Mouse (Mus musculus): ENCODE measurements around the gene Col25a1.
A peak's percentile ranks its signal among the peaks of the same experiment; 100 is the strongest.

Gene Col25a1

GRCm38 (mm10) chr3:130329833-130330555 lies 198.7 kb downstream of the Col25a1 start:
- no peak for DNase-seq

GRCm38 (mm10) chr3:130330556-130330950 lies 199.3 kb downstream of the Col25a1 start:
- no peak for DNase-seq

DNA sequence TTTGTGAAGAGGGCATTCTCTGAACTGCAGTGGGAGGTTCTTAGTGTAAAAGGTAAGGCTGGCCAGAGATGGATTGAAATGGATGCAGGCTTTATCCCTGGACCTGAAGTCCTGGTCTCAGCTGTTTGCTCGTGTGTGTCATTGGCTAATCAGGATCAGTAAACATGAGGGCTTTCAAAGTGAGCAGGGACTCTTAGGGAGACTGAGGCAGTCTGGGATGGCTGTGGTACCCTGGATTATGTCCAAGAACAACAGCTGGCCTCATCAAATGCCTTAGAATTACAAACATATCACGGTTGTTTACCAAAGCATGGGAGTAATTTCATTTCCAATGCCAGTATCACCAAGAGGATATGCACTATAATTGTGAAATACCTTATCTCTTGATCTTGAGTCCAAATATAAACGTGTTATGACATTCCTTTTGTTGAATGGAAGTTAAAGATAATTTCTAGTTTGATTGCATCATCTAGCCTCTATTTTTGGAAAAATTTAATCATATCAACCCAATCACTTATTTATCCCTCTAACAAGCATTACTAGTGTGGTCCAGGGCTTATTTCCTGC lies 201.1 kb downstream of the Col25a1 start:
- DNase-seq = no peak

- DNase-seq = peak; percentile 21
Observed at GRCm38 (mm10) chr3:130337857-130338256, 206.6 kb downstream of the Col25a1 start.

- DNase-seq = no peak
Observed at GRCm38 (mm10) chr3:130338371-130338770, 207.1 kb downstream of the Col25a1 start.

DNA sequence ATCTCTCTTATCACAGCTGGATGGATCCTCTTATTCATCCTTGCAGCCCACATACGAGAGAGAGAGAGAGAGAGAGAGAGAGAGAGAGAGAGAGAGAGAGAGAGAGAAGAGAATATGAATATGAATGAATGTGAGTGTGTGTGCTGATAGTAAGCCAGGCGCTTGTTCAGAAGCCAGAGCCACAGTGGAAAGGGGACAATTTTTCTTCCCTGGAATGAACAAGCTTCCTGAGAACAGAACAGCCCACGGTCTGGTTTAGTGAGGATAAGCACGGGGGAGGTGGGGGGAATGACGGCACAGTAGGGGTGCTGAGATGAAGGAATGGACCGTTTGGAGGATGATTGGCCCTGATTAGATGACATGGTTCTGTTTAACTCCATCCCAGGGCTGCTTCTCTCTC lies 218.9 kb downstream of the Col25a1 start:
- no peak for DNase-seq

DNA sequence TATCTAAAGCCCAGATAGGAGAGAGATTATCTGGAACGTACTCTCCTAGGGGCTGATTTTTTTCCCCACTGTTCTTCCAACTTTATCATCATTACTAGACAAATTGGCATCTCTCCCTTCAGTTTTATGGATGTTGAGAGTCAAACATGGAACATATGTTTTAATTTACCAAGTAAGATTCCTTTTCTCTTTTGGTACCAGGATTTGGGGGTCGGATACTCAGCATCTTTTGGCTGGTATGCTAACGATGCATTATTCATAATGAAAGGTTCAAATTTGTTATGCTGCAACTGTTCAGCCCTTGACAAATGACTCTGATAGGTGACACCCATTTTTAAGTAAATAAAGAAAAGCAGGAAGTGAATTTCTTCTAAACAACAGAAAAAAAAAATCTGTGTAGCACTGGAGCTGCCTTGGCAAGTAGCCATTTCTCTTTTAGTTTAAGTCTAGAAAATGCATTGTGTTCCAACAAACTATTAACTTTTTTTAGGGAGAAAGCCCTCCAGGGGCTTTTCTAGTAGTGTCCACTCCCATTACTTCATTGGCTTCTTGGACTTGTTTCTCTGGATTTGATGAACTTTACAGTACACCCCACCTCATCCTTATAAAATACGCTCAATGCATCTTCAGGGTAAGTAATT lies 223.2 kb downstream of the Col25a1 start:
- DNase-seq = no peak

GRCm38 (mm10) chr3:130356575-130357173 lies 225.4 kb downstream of the Col25a1 start:
- no peak for DNase-seq

- DNase-seq = no peak
Observed at GRCm38 (mm10) chr3:130360813-130361212, 229.5 kb downstream of the Col25a1 start.

GRCm38 (mm10) chr3:130361922-130362321 lies 230.6 kb downstream of the Col25a1 start:
- no peak for DNase-seq

- no peak for DNase-seq
Observed at GRCm38 (mm10) chr3:130362797-130363367, 231.6 kb downstream of the Col25a1 start.

GRCm38 (mm10) chr3:130366917-130367610 lies 235.8 kb downstream of the Col25a1 start:
- peak; percentile 29 for DNase-seq

- DNase-seq = no peak
Observed at GRCm38 (mm10) chr3:130368352-130368751, 237.1 kb downstream of the Col25a1 start.

DNA sequence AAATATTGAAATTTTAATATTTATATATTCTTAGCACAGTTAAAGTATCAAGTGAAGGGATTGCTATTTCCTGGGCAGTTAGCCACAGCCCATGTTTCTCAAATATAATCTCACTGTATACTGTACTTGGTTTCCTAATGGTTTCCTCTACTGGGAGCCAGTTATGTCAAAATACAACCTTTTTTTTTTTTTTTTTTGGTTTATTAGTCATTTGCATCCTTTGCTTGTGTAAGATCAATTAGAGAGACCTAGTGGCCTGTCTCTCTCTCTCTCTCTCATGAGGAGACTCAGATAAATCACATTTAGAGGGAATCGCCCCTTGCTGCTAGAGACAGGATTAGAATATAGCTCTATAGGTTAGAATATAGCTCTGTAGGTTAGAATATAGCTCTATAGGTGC lies 237.8 kb downstream of the Col25a1 start:
- DNase-seq = no peak

- DNase-seq = no peak
Observed at GRCm38 (mm10) chr3:130370167-130370566, 238.9 kb downstream of the Col25a1 start.

GRCm38 (mm10) chr3:130373145-130373544 lies 241.8 kb downstream of the Col25a1 start:
- no peak for DNase-seq

GRCm38 (mm10) chr3:130374620-130375341 lies 243.5 kb downstream of the Col25a1 start:
- DNase-seq = no peak

- no peak for DNase-seq
Observed at GRCm38 (mm10) chr3:130377786-130378185, 246.5 kb downstream of the Col25a1 start.

- no peak for DNase-seq
Observed at GRCm38 (mm10) chr3:130378626-130379025, 247.3 kb downstream of the Col25a1 start.

GRCm38 (mm10) chr3:130380299-130380845 lies 249.1 kb downstream of the Col25a1 start:
- DNase-seq = no peak

GRCm38 (mm10) chr3:130381691-130382090 lies 250.4 kb downstream of the Col25a1 start:
- no peak for DNase-seq

- no peak for DNase-seq
Observed at GRCm38 (mm10) chr3:130385856-130386255, 254.6 kb downstream of the Col25a1 start.

Measured in lung, postnatal 14 days (tissue).